Mouse (Mus musculus): ENCODE measurements around the gene Apol9a. TPM values are rescaled to one million over a fixed set of nuclear protein-coding genes. Genes with fewer than 3 reads are reported as not detected.

Apol9a gene
- total RNA-seq, 2 experiments from 2014 or later = not detected

Other genes starting within 250 kb of the Apol9a start
- 100 to 1,000 TPM; 228 to 234 TPM for gene Rbfox2, start 104.1 kb downstream of the Apol9a start, total RNA-seq (2021)
- gene Apol7a, start 12.0 kb downstream of the Apol9a start, total RNA-seq (2021) = not detected
- gene Apol7b, start 36.4 kb upstream of the Apol9a start, total RNA-seq (2021) = not detected
- gene Apol10a, start 65.9 kb upstream of the Apol9a start, total RNA-seq (2021) = not detected
- not detected for gene Apol11a, start 97.1 kb upstream of the Apol9a start, total RNA-seq (2021)
- not detected for gene Apol7c, start 122.2 kb upstream of the Apol9a start, total RNA-seq (2021)
- gene 1700025B11Rik, start 150.8 kb upstream of the Apol9a start, total RNA-seq (2021) = not detected
- gene Apol10b, start 185.0 kb upstream of the Apol9a start, total RNA-seq (2021) = not detected
- not detected for gene Gm36245, start 188.1 kb upstream of the Apol9a start, total RNA-seq (2021)
- not detected for gene Apol11b, start 232.2 kb upstream of the Apol9a start, total RNA-seq (2021)